Mouse (Mus musculus) limb, embryonic 14.5 days (tissue): ENCODE results near the gene Pla2g4a. TPM values are rescaled to one million over a fixed set of nuclear protein-coding genes. Genes with fewer than 3 reads are reported as not detected.

Experiments
- ATAC-seq: fragments of 200-750 bp; cut with Nextera tagmentation; 2 replicates; pipeline ENCODE4 v1.8.0; 2017; ENCODE audit warnings: low read depth, moderate number of reproducible peaks, moderate TSS enrichment; ENCODE audit not compliant: low FRiP score
- DNase-seq: peaks from one replicate; pipeline ENCODE4 v3.0.0-alpha.2; 2015; ENCODE audit warnings: low spot score
- H3K27ac ChIP-seq: fragments of 300-500 bp; sonication (generic); replicated peaks from 2 replicates; pipeline ENCODE4 v1.5.1; 2014; ENCODE audit warnings: low read depth, mild to moderate bottlenecking, low read length, moderate library complexity, mixed read lengths
- H3K27me3 ChIP-seq: fragments of 300-500 bp; sonication (generic); 2 replicates; pipeline ENCODE4 v1.6.1; 2014; ENCODE audit warnings: low read length, mixed read lengths; ENCODE audit not compliant: control insufficient read depth, insufficient read depth
- H3K36me3 ChIP-seq: fragments of 300-500 bp; sonication (generic); 2 replicates; pipeline ENCODE4 v1.6.1; 2014; ENCODE audit warnings: mild to moderate bottlenecking, low read length, moderate library complexity, mixed read lengths; ENCODE audit not compliant: control insufficient read depth, insufficient read depth
- H3K4me1 ChIP-seq: fragments of 300-500 bp; sonication (generic); 2 replicates; pipeline ENCODE4 v1.6.1; 2014; ENCODE audit warnings: antibody characterized with exemption, low read length, mixed read lengths; ENCODE audit not compliant: control insufficient read depth, insufficient read depth
- H3K4me2 ChIP-seq: fragments of 300-500 bp; sonication (generic); replicated peaks from 2 replicates; pipeline ENCODE4 v1.6.1; 2014; ENCODE audit warnings: low read depth, mild to moderate bottlenecking, low read length, moderate library complexity; ENCODE audit not compliant: severe bottlenecking
- H3K4me3 ChIP-seq: fragments of 300-500 bp; sonication (generic); replicated peaks from 2 replicates; pipeline ENCODE4 v1.5.1; 2014; ENCODE audit warnings: low read length
- H3K9ac ChIP-seq: fragments of 300-500 bp; sonication (generic); 2 replicates; pipeline ENCODE4 v1.6.1; 2014; ENCODE audit warnings: mild to moderate bottlenecking, low read depth, low read length, moderate library complexity; ENCODE audit not compliant: severe bottlenecking
- H3K9me3 ChIP-seq: fragments of 300-500 bp; sonication (generic); 2 replicates; pipeline ENCODE4 v1.6.1; 2016; ENCODE audit warnings: low read length; ENCODE audit not compliant: control insufficient read depth
- POLR2A ChIP-seq: fragments of 200-500 bp; IDR thresholded peaks from 2 replicates; pipeline ENCODE4 v1.8.0; 2012; ENCODE audit warnings: inconsistent platforms, mild to moderate bottlenecking, moderate library complexity, borderline replicate concordance; ENCODE audit not compliant: insufficient read depth, insufficient read length; ENCODE audit errors: extremely low read depth
- WGBS: fragments of 180-500 bp; shearing (Covaris S2); extraction: QIAGEN DNeasy Blood & Tissue Kit; methylation state at CpG from one replicate; pipeline ENCODE4 v1.1.7; 2014; 5-methylcytosine and 5-hydroxymethylcytosine counted together
- polyA plus RNA-seq, 2 experiments: library from polyadenylated mRNA; depleted of rRNA in 1 of 2; stranded (reverse) in 1 of 2; unstranded in 1 of 2; fragments of >200 nt; fragmentation: Nextera tagmentation in 1 of 2; extraction: Ambion mirVana in 1 of 2; gene quantifications; 2 replicates each; pipeline versions ENCODE4 v1.2.1 to v1.2.3; 2012 to 2014

The Pla2g4a gene
- polyA plus RNA-seq, 2 experiments = 11.1 to 19.3 TPM

- Histone ChIP-seq H3K4me2 (no peak overlapping the region), H3K4me1 (no peaks in the 10 kb centered on the region), H3K27me3 (no peaks in the 10 kb centered on the region), H3K27ac (no peak overlapping the region), H3K36me3 (no peaks in the 10 kb centered on the region), H3K4me3 (no peak overlapping the region), H3K9me3 (no peaks in the 10 kb centered on the region), H3K9ac (no peak overlapping the region)
- ATAC-seq (no peak), DNase-seq (no peak)
- no peak for TF ChIP-seq POLR2A
- 41% methylated on average over 1 of the region's 1 CpGs for WGBS
Observed at GRCm38 (mm10) chr1:149965826-149966225, 4.7 kb upstream of the Pla2g4a start.

GRCm38 (mm10) chr1:149961425-149962303 lies 574 bp upstream of the Pla2g4a start:
- H3K9me3 ChIP-seq = no peaks in the 10 kb centered on the region
- no peaks in the 10 kb centered on the region for H3K36me3 ChIP-seq
- peak overlapping the region; percentile 39 for H3K4me3 ChIP-seq
- H3K27me3 ChIP-seq = no peaks in the 10 kb centered on the region
- no peak overlapping the region; the same call in 1 of the 2 replicates for H3K9ac ChIP-seq
- peak overlapping the region; percentile 76 for H3K27ac ChIP-seq
- no peak for TF ChIP-seq POLR2A
- no peaks in the 10 kb centered on the region for H3K4me1 ChIP-seq
- WGBS = 60% methylated on average over 9 of the region's 9 CpGs
- peak overlapping the region; percentile 47 for H3K4me2 ChIP-seq
- DNase-seq (no peak), ATAC-seq (peak; percentile 31)

DNA sequence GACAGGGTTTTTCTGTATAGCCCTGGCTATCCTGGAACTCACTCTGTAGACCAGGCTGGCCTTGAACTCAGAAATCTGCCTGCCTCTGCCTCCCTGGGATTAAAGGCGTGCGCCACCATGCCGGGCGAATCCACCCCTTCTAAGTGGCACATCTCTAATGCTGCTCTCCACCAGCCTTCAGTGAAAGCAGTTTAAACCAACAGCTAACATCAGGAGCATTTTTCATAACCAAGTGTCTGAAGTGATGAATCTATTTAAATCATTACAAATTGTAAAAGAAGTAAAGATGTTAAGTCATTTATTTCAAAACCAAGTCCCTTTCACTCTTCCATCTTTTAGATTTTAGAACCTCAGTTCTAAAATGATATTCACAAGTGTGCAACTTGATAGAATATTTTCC lies 839 bp downstream of the Pla2g4a start:
- no peaks in the 10 kb centered on the region for H3K27me3 ChIP-seq
- 94% methylated on average over 4 of the region's 4 CpGs for WGBS
- H3K9ac ChIP-seq = peak overlapping the region; percentile 56; the same call in 1 of the 2 replicates
- H3K4me3 ChIP-seq = peak overlapping the region; percentile 39
- H3K4me2 ChIP-seq = peak overlapping the region; percentile 47
- H3K4me1 ChIP-seq = no peaks in the 10 kb centered on the region
- TF ChIP-seq POLR2A = no peak
- H3K36me3 ChIP-seq = no peaks in the 10 kb centered on the region
- DNase-seq (no peak), ATAC-seq (no peak)
- H3K27ac ChIP-seq = 0 out of 2 replicates have a peak overlapping the region, but pooled peaks have one; percentile 76
- no peaks in the 10 kb centered on the region for H3K9me3 ChIP-seq

GRCm38 (mm10) chr1:149959069-149959468 lies 2.0 kb downstream of the Pla2g4a start:
- ATAC-seq = no peak
- no peak overlapping the region for H3K27ac ChIP-seq
- WGBS = 89% methylated on average over 1 of the region's 1 CpGs
- no peak for TF ChIP-seq POLR2A
- no peaks in the 10 kb centered on the region for H3K27me3 ChIP-seq
- no peak overlapping the region for H3K4me3 ChIP-seq
- H3K9me3 ChIP-seq = no peaks in the 10 kb centered on the region
- H3K4me1 ChIP-seq = no peaks in the 10 kb centered on the region
- no peaks in the 10 kb centered on the region for H3K36me3 ChIP-seq
- H3K9ac ChIP-seq = no peak overlapping the region
- DNase-seq = no peak
- no peak overlapping the region for H3K4me2 ChIP-seq

DNA sequence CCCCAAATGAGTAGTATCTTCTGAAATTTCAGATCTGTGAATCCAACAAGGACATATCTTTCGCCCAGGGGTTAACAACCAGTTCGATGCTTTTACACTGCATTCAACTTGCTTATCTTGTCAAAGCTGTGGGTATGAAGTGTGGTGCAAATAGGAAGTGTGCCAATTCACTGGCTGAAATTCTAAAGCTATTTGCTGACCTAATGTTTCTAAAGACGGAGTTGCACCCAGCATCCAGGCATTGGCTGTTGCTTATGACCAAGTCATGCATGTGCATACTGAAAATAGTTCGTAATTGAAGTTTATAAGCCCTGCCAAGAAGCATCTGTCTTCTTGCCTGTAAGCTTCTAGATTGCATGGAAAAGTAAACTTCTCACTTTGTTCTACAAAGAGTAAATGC lies 5.6 kb downstream of the Pla2g4a start:
- TF ChIP-seq POLR2A = no peak
- no peaks in the 10 kb centered on the region for H3K4me1 ChIP-seq
- no peaks in the 10 kb centered on the region for H3K9me3 ChIP-seq
- H3K27ac ChIP-seq = no peak overlapping the region
- H3K4me2 ChIP-seq = no peak overlapping the region
- DNase-seq = no peak
- H3K4me3 ChIP-seq = no peak overlapping the region
- WGBS = 87% methylated on average over 4 of the region's 4 CpGs
- H3K27me3 ChIP-seq = no peaks in the 10 kb centered on the region
- H3K9ac ChIP-seq = no peak overlapping the region
- no peaks in the 10 kb centered on the region for H3K36me3 ChIP-seq
- no peak for ATAC-seq

GRCm38 (mm10) chr1:149954026-149954425 lies 7.1 kb downstream of the Pla2g4a start:
- no peak overlapping the region for H3K27ac ChIP-seq
- H3K36me3 ChIP-seq = no peaks in the 10 kb centered on the region
- H3K27me3 ChIP-seq = no peaks in the 10 kb centered on the region
- H3K9me3 ChIP-seq = no peaks in the 10 kb centered on the region
- ATAC-seq (no peak), DNase-seq (no peak)
- H3K4me1 ChIP-seq = no peaks in the 10 kb centered on the region
- no peak overlapping the region for H3K4me2 ChIP-seq
- no peak overlapping the region for H3K4me3 ChIP-seq
- TF ChIP-seq POLR2A = no peak
- 88% methylated on average over 6 of the region's 6 CpGs for WGBS
- no peak overlapping the region for H3K9ac ChIP-seq
